Mouse (Mus musculus): Measurements from ENCODE around the gene Gm5617. TPM values are rescaled to one million over a fixed set of nuclear protein-coding genes. Genes with fewer than 3 reads are reported as not detected.
"Not testable (repeated sequence)": the region's sequence is repeated elsewhere in the genome, so short reads cannot be mapped to it uniquely, and the experiment has no call there.

Gene Gm5617
- polyA plus RNA-seq, 1 experiment from 2014 or later = 20.2 TPM

DNA sequence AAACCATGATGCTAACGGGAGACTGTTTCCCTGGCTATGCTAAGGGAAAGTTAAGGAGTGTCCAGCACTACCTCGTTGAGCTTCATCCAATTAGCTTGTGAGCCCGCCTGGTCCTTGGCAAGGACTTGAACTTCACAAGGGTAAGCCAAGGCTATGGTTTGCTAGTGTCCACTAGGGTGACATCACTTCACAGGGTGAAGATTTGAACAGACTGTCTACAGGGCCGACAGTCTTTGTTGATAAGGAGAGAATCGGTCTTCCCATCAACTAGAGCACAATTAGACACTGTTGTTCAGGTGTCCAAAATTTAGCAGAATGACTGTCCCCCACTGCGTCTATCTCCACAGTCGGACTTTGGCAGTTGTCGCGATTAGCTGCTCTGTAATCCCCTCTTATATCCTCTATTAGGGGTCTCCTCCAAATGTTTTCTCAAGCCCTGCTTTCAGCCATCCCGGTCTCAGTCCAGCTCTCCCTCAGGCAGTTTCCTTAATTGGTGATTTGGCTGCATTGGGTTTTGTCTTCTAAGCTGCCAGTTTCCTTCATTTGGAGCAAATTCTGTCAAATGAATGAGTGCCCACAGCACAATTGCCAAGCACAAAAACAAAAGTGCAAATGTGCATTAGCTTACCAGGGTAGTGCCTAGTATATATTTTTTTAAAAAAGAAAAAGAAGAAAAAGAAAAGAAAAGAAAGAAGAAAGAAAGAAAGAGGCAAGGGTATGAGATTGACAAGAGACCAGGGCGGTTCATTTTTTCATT is 21.6 kb downstream of the Gm5617 start:
- no peak for ATAC-seq
- H3K4me2 ChIP-seq (ENCODE audit: low read length) = peak overlapping the region; percentile 46
- no peak overlapping the region for H3K4me3 ChIP-seq (ENCODE audit: low read length)
- WGBS = 73% methylated on average over 11 of the region's 11 CpGs
- no peaks in the 10 kb centered on the region for H3K27me3 ChIP-seq (replicated peaks; ENCODE audit: control insufficient read depth, insufficient read depth, low read length)
- H3K9ac ChIP-seq (ENCODE audit: low read depth, low read length) = peak overlapping the region; percentile 39; the same call in 1 of the 2 replicates
- H3K9me3 ChIP-seq (ENCODE audit: control insufficient read depth, low read length) = no peaks in the 10 kb centered on the region
- H3K4me1 ChIP-seq (ENCODE audit: control insufficient read depth, insufficient read depth, low read depth, low read length) = peaks cover 2% of the 10 kb centered on the region; the same call in 1 of the 2 replicates
- H3K36me3 ChIP-seq (ENCODE audit: control insufficient read depth, insufficient read depth, low read length) = no peaks in the 10 kb centered on the region
- H3K27ac ChIP-seq (ENCODE audit: low read depth, low read length) = peak overlapping the region; percentile 55

DNA sequence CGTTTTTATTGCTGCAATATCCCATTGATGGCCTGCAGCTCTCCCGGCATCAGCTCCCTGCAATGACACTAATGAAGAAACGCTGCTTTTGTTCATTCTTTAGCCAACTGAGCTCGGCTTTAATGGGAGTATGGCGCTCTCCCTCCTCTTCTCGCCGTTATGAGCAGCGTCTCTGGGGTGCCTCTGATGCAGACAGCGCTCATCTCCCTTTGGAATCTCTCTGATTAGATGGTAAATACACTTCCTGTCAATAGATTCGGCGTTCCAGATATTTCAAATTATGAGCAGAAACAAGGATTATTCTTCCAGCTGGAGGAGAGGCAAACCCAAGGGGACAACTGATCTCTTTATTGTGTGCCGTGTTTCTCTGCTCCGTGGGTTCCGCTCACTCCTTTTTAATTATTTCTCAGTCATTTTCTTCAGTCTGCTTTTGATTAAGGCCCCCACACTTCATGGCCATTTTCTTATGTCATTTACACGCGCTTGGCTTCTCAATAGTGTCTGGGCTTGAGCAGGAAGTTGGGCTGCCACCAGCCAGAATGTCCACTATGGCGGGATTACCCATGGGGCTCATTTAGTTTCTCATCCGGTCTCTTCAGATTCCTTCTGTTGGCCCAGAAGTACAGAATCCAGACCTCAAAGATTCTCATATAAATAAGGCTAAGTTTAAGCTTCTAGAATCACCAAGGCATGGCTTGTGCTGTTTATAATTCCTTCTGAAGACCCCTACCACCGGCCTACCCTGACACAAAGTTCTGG is 22.3 kb downstream of the Gm5617 start:
- Histone ChIP-seq H3K27ac (ENCODE audit: low read depth, low read length) (peak overlapping the region; percentile 55), H3K9me3 (ENCODE audit: control insufficient read depth, low read length) (no peaks in the 10 kb centered on the region), H3K4me2 (ENCODE audit: low read length) (peak overlapping the region; percentile 46), H3K27me3 (replicated peaks; ENCODE audit: control insufficient read depth, insufficient read depth, low read length) (no peaks in the 10 kb centered on the region), H3K4me1 (ENCODE audit: control insufficient read depth, insufficient read depth, low read depth, low read length) (peaks cover 2% of the 10 kb centered on the region; the same call in 1 of the 2 replicates), H3K36me3 (ENCODE audit: control insufficient read depth, insufficient read depth, low read length) (no peaks in the 10 kb centered on the region), H3K9ac (ENCODE audit: low read depth, low read length) (peak overlapping the region; percentile 39; the same call in 1 of the 2 replicates), H3K4me3 (ENCODE audit: low read length) (no peak overlapping the region)
- 42% methylated on average over 19 of the region's 19 CpGs for WGBS
- no peak for ATAC-seq

DNA sequence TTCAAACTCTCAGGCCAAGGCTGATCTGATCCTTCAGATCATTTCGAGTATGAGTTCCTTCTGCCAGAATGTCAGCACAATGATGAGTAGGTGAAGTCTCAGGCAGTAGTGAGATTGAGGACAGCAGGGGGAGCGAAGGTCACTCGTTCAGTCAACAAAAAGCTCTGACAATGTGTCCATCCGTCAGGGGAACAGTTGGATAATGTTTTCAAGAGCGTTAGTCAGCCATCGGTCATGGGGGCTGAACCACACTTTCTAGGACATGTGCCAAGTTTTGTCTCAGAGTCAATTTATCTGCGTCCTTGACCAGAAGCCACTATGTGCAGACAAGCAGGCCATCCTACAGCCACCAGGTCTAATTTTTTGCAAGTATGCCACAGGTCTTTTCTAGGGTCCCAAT is 25.2 kb downstream of the Gm5617 start:
- not testable (repeated sequence) for ATAC-seq; H3K36me3 ChIP-seq (ENCODE audit: control insufficient read depth, insufficient read depth, low read length); H3K4me1 ChIP-seq (ENCODE audit: control insufficient read depth, insufficient read depth, low read depth, low read length); H3K9me3 ChIP-seq (ENCODE audit: control insufficient read depth, low read length); H3K27me3 ChIP-seq (replicated peaks; ENCODE audit: control insufficient read depth, insufficient read depth, low read length); H3K4me2 ChIP-seq (ENCODE audit: low read length); H3K27ac ChIP-seq (ENCODE audit: low read depth, low read length); H3K9ac ChIP-seq (ENCODE audit: low read depth, low read length); H3K4me3 ChIP-seq (ENCODE audit: low read length)
- WGBS = no CpG with 5 or more reads among the region's 7 CpGs

DNA sequence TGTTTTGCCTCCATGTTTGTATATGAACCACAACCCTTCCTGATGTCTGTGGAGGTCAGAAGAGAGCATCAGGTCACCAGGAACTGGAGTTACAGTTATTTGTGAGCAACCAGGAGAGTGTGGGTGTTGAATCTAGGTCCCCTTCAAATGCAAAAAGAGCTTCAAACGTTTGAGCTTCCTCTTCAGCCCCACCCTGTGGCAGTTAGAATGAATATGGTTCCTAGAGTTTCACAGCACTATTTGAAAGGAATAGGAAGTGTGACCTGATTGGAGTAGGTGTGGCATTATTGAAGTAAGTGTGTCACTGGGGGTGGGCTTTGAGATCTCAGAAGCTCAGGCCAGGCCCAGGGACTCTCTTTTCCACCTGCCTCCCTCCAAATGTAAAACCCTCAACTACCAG is 30.3 kb downstream of the Gm5617 start:
- no peak overlapping the region for H3K27ac ChIP-seq (ENCODE audit: low read depth, low read length)
- 11% methylated on average over 1 of the region's 1 CpGs for WGBS
- no peak overlapping the region for H3K4me3 ChIP-seq (ENCODE audit: low read length)
- H3K9me3 ChIP-seq (ENCODE audit: control insufficient read depth, low read length) = no peaks in the 10 kb centered on the region
- ATAC-seq = no peak
- no peaks in the 10 kb centered on the region for H3K4me1 ChIP-seq (ENCODE audit: control insufficient read depth, insufficient read depth, low read depth, low read length)
- no peak overlapping the region for H3K9ac ChIP-seq (ENCODE audit: low read depth, low read length)
- no peaks in the 10 kb centered on the region for H3K36me3 ChIP-seq (ENCODE audit: control insufficient read depth, insufficient read depth, low read length)
- no peak overlapping the region for H3K4me2 ChIP-seq (ENCODE audit: low read length)
- H3K27me3 ChIP-seq (replicated peaks; ENCODE audit: control insufficient read depth, insufficient read depth, low read length) = no peaks in the 10 kb centered on the region

DNA sequence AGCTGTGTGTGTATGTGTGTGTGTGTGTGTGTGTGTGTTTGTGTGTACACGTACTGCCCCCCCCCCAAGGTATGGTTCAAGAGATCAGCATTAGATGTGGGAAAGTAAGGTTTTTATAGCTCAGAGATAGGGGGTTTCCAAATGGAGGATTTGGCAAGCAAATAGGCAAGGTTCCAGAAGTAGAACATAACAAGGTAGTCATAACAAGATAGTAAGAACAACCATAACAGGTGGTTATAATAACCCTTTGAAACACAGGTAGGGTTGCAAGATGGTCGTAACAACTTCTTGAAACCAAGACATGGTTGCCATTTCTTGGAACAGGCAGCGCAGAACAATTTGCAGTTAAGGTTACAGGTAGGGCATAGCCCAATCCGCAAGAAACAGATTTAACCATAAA is 31.3 kb downstream of the Gm5617 start:
- no peaks in the 10 kb centered on the region for H3K9me3 ChIP-seq (ENCODE audit: control insufficient read depth, low read length)
- H3K9ac ChIP-seq (ENCODE audit: low read depth, low read length) = no peak overlapping the region
- ATAC-seq = no peak
- H3K4me1 ChIP-seq (ENCODE audit: control insufficient read depth, insufficient read depth, low read depth, low read length) = no peaks in the 10 kb centered on the region
- H3K4me2 ChIP-seq (ENCODE audit: low read length) = no peak overlapping the region
- 91% methylated on average over 4 of the region's 4 CpGs for WGBS
- H3K4me3 ChIP-seq (ENCODE audit: low read length) = no peak overlapping the region
- H3K27me3 ChIP-seq (replicated peaks; ENCODE audit: control insufficient read depth, insufficient read depth, low read length) = no peaks in the 10 kb centered on the region
- H3K27ac ChIP-seq (ENCODE audit: low read depth, low read length) = no peak overlapping the region
- no peaks in the 10 kb centered on the region for H3K36me3 ChIP-seq (ENCODE audit: control insufficient read depth, insufficient read depth, low read length)

DNA sequence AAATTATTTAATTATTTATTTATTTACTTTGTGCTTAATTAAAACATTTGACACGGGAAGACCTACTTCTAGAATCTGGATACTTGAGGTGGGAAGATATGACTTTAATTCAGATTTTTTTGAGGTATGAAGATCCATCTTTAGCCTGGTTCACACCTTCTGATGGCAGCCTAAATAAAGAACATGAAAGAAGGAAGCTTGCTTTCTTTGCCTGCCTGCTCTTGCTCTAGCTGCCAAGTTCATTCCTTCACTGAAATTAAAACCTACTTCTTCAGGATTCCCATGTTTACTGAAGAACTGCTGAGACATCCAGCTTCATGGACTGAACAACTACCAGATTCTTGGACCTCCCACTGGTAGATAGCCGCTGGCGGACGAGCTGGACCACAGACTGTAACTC is 36.1 kb downstream of the Gm5617 start:
- Histone ChIP-seq H3K4me1 (ENCODE audit: control insufficient read depth, insufficient read depth, low read depth, low read length) (no peaks in the 10 kb centered on the region), H3K4me2 (ENCODE audit: low read length) (no peak overlapping the region), H3K9me3 (ENCODE audit: control insufficient read depth, low read length) (no peaks in the 10 kb centered on the region), H3K36me3 (ENCODE audit: control insufficient read depth, insufficient read depth, low read length) (no peaks in the 10 kb centered on the region), H3K9ac (ENCODE audit: low read depth, low read length) (no peak overlapping the region), H3K27me3 (replicated peaks; ENCODE audit: control insufficient read depth, insufficient read depth, low read length) (no peaks in the 10 kb centered on the region), H3K27ac (ENCODE audit: low read depth, low read length) (no peak overlapping the region), H3K4me3 (ENCODE audit: low read length) (no peak overlapping the region)
- no peak for ATAC-seq
- 78% methylated on average over 4 of the region's 4 CpGs for WGBS

DNA sequence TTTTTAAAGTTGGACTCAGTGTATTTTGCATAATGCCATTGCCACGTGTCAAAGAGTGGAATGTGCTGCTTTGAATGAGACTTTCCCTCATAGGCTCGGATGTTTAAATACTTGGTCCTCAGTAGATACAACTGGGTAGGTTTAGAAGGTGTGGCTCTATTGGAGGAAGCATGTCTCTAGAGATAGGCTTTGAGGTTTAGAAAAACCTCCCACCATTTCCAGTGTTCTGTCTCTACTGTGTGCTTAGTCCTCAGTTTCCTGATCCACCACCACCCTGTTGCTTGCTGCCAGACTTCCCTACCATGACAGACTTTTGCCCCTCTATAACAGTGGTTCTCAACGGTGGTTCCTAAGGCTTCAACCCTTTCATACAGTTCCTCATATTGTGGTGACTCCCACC is 37.0 kb downstream of the Gm5617 start:
- no peaks in the 10 kb centered on the region for H3K36me3 ChIP-seq (ENCODE audit: control insufficient read depth, insufficient read depth, low read length)
- no peak for ATAC-seq
- no peaks in the 10 kb centered on the region for H3K9me3 ChIP-seq (ENCODE audit: control insufficient read depth, low read length)
- H3K27ac ChIP-seq (ENCODE audit: low read depth, low read length) = no peak overlapping the region
- no peaks in the 10 kb centered on the region for H3K4me1 ChIP-seq (ENCODE audit: control insufficient read depth, insufficient read depth, low read depth, low read length)
- 65% methylated on average over 3 of the region's 3 CpGs for WGBS
- H3K4me3 ChIP-seq (ENCODE audit: low read length) = no peak overlapping the region
- no peaks in the 10 kb centered on the region for H3K27me3 ChIP-seq (replicated peaks; ENCODE audit: control insufficient read depth, insufficient read depth, low read length)
- H3K9ac ChIP-seq (ENCODE audit: low read depth, low read length) = no peak overlapping the region
- no peak overlapping the region for H3K4me2 ChIP-seq (ENCODE audit: low read length)

DNA sequence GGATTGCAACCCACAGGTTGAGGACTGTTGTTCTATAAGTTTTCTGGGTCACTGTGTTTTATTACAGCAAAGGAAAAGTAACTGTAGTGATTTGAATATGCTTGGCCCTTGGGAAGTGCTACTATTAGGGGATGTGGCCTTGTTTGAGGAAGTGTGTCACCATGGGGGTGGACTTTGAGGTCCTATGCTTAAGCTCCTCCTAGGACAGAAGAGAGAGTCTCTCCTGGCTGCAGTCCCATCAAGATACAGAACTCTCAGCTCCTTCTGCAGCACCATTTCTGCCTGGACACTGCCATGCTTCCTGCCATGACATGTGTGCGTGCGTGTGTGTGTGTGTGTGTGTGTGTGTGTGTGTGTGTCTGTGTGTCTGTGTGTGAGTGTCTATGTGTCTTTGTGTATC is 37.5 kb downstream of the Gm5617 start:
- Histone ChIP-seq H3K4me3 (ENCODE audit: low read length) (no peak overlapping the region), H3K4me2 (ENCODE audit: low read length) (no peak overlapping the region), H3K27ac (ENCODE audit: low read depth, low read length) (no peak overlapping the region), H3K9me3 (ENCODE audit: control insufficient read depth, low read length) (no peaks in the 10 kb centered on the region), H3K27me3 (replicated peaks; ENCODE audit: control insufficient read depth, insufficient read depth, low read length) (no peaks in the 10 kb centered on the region), H3K4me1 (ENCODE audit: control insufficient read depth, insufficient read depth, low read depth, low read length) (no peaks in the 10 kb centered on the region), H3K36me3 (ENCODE audit: control insufficient read depth, insufficient read depth, low read length) (no peaks in the 10 kb centered on the region), H3K9ac (ENCODE audit: low read depth, low read length) (no peak overlapping the region)
- no peak for ATAC-seq
- 93% methylated on average over 2 of the region's 2 CpGs for WGBS

DNA sequence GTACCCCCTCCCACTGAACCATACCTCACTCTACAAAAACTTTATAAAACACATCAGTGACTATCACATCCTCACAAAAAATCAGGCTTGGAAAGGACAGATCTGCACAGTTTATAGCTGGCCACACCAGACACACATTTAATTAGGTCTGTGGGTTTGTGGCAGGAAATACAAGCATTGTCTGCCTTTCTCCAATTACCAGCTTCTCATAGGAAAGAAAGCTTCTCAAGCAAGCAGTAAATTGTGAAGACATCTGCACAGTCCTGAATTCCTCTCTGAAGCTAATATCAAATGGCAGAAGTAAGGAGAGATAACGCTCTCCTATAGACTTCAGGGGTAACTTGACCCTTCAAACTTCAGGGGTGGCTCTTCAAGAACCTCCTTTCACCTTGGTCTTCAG is 41.2 kb downstream of the Gm5617 start:
- Histone ChIP-seq H3K4me1 (ENCODE audit: control insufficient read depth, insufficient read depth, low read depth, low read length) (peaks cover 10% of the 10 kb centered on the region), H3K27ac (ENCODE audit: low read depth, low read length) (no peak overlapping the region), H3K36me3 (ENCODE audit: control insufficient read depth, insufficient read depth, low read length) (no peaks in the 10 kb centered on the region), H3K27me3 (replicated peaks; ENCODE audit: control insufficient read depth, insufficient read depth, low read length) (no peaks in the 10 kb centered on the region), H3K4me3 (ENCODE audit: low read length) (no peak overlapping the region), H3K4me2 (ENCODE audit: low read length) (no peak overlapping the region), H3K9ac (ENCODE audit: low read depth, low read length) (no peak overlapping the region), H3K9me3 (ENCODE audit: control insufficient read depth, low read length) (no peaks in the 10 kb centered on the region)
- ATAC-seq = no peak
- WGBS = 81% methylated on average over 1 of the region's 1 CpGs

Measured in hindbrain, embryonic 16.5 days (tissue).